Mouse (Mus musculus) hindbrain, embryonic 15.5 days (tissue): ENCODE results near the gene Hddc3. TPM values are rescaled to one million over a fixed set of nuclear protein-coding genes. Genes with fewer than 3 reads are reported as not detected.
"Not testable (repeated sequence)": the region's sequence is repeated elsewhere in the genome, so short reads cannot be mapped to it uniquely, and the experiment has no call there.

Experiments used
- ATAC-seq: fragments of 200-750 bp; cut with Nextera tagmentation; 2 replicates; pipeline ENCODE4 v1.8.0; 2017; ENCODE audit warnings: low read depth, moderate number of reproducible peaks, moderate TSS enrichment; ENCODE audit not compliant: low FRiP score
- H3K27ac ChIP-seq: fragments of 300-500 bp; sonication (generic); replicated peaks from 2 replicates; pipeline ENCODE4 v1.5.1; 2015; ENCODE audit warnings: mild to moderate bottlenecking, inconsistent platforms
- H3K27me3 ChIP-seq: fragments of 300-500 bp; sonication (generic); 2 replicates; pipeline ENCODE4 v1.6.1; 2015; ENCODE audit warnings: control low read depth, inconsistent platforms
- H3K36me3 ChIP-seq: fragments of 300-500 bp; sonication (generic); 2 replicates; pipeline ENCODE4 v1.6.1; 2015; ENCODE audit warnings: control low read depth, inconsistent platforms
- H3K4me1 ChIP-seq: fragments of 300-500 bp; sonication (generic); replicated peaks from 2 replicates; pipeline ENCODE4 v1.6.1; 2015; ENCODE audit warnings: control low read depth, inconsistent platforms
- H3K4me2 ChIP-seq: fragments of 300-500 bp; sonication (generic); 2 replicates; pipeline ENCODE4 v1.6.1; 2015; ENCODE audit warnings: moderate library complexity, mild to moderate bottlenecking, inconsistent platforms
- H3K4me3 ChIP-seq: fragments of 300-500 bp; sonication (generic); 2 replicates; pipeline ENCODE4 v1.5.1; 2015; ENCODE audit warnings: mild to moderate bottlenecking, inconsistent platforms
- H3K9ac ChIP-seq: fragments of 300-500 bp; sonication (generic); 2 replicates; pipeline ENCODE4 v1.6.1; 2015; ENCODE audit warnings: inconsistent platforms
- H3K9me3 ChIP-seq: fragments of 300-500 bp; sonication (generic); 2 replicates; pipeline ENCODE4 v1.6.1; 2016; ENCODE audit warnings: control low read depth, inconsistent platforms
- WGBS: fragments of 180-500 bp; shearing (Covaris S2); methylation state at CpG from one replicate; pipeline ENCODE4 v1.1.7; 2015; 5-methylcytosine and 5-hydroxymethylcytosine counted together
- polyA plus RNA-seq: library from polyadenylated mRNA; unstranded; fragments of >200 nt; fragmentation: Nextera tagmentation; extraction: Ambion mirVana; gene quantifications from 2 replicates; pipeline ENCODE4 v1.2.1, GENCODE M21; 2015

Gene Hddc3
- polyA plus RNA-seq, 1 experiment from 2014 or later, result 21.9 TPM

GRCm38 (mm10) chr7:80387633-80388543, 45.0 kb downstream of the Hddc3 start, which contains the start of gene Fes:
Gene Fes (minus strand): TSS chr7:80387946.
- peak within 1 kb of the TSS; percentile 33 for H3K4me2 ChIP-seq
- no peaks in the 10 kb centered on the region for H3K9me3 ChIP-seq
- WGBS, result 13% methylated on average over 33 of the region's 33 CpGs
- H3K9ac ChIP-seq, result peak within 1 kb of the TSS; percentile 17; the same call in 1 of the 2 replicates
- H3K36me3 ChIP-seq, result peaks cover 14% of the 10 kb centered on the region
- H3K4me3 ChIP-seq, result 0 out of 2 replicates have a peak within 1 kb of the TSS, but pooled peaks have one; percentile 2
- peak within 1 kb of the TSS; percentile 21; the same call in 1 of the 2 replicates for H3K27ac ChIP-seq
- no peak for ATAC-seq
- H3K27me3 ChIP-seq, result peaks cover 6% of the 10 kb centered on the region; the same call in 1 of the 2 replicates
- H3K4me1 ChIP-seq, result peaks cover 16% of the 10 kb centered on the region

GRCm38 (mm10) chr7:80392119-80392518, 49.2 kb downstream of the Hddc3 start:
- Histone ChIP-seq H3K4me3 (no peak overlapping the region), H3K9ac (no peak overlapping the region), H3K4me1 (peaks cover 8% of the 10 kb centered on the region), H3K9me3 (no peaks in the 10 kb centered on the region), H3K27ac (no peak overlapping the region), H3K4me2 (no peak overlapping the region), H3K27me3 (no peaks in the 10 kb centered on the region), H3K36me3 (peaks cover 50% of the 10 kb centered on the region)
- no peak for ATAC-seq
- 94% methylated on average over 15 of the region's 15 CpGs for WGBS

GRCm38 (mm10) chr7:80394600-80394999, 51.7 kb downstream of the Hddc3 start:
- no peak overlapping the region for H3K4me2 ChIP-seq
- peaks cover 60% of the 10 kb centered on the region for H3K36me3 ChIP-seq
- no peaks in the 10 kb centered on the region for H3K9me3 ChIP-seq
- WGBS, result 96% methylated on average over 4 of the region's 4 CpGs
- H3K27me3 ChIP-seq, result no peaks in the 10 kb centered on the region
- ATAC-seq, result no peak
- no peak overlapping the region for H3K9ac ChIP-seq
- H3K4me3 ChIP-seq, result no peak overlapping the region
- peaks cover 11% of the 10 kb centered on the region; the same call in 1 of the 2 replicates for H3K4me1 ChIP-seq
- H3K27ac ChIP-seq, result no peak overlapping the region

GRCm38 (mm10) chr7:80396427-80396826, 53.5 kb downstream of the Hddc3 start:
- H3K4me2 ChIP-seq, H3K9me3 ChIP-seq, H3K9ac ChIP-seq, H3K27ac ChIP-seq, H3K4me3 ChIP-seq, H3K27me3 ChIP-seq, ATAC-seq: not testable (repeated sequence)
- 87% methylated on average over 4 of the region's 4 CpGs for WGBS
- peaks cover 59% of the 10 kb centered on the region for H3K36me3 ChIP-seq
- peaks cover 29% of the 10 kb centered on the region for H3K4me1 ChIP-seq

- ATAC-seq, result no peak
- peaks cover 45% of the 10 kb centered on the region for H3K36me3 ChIP-seq
- peaks cover 35% of the 10 kb centered on the region for H3K4me1 ChIP-seq
- 83% methylated on average over 9 of the region's 9 CpGs for WGBS
- no peaks in the 10 kb centered on the region for H3K27me3 ChIP-seq
- no peaks in the 10 kb centered on the region for H3K9me3 ChIP-seq
- H3K27ac ChIP-seq, result no peak overlapping the region
- H3K4me2 ChIP-seq, result no peak overlapping the region
- no peak overlapping the region for H3K9ac ChIP-seq
- no peak overlapping the region for H3K4me3 ChIP-seq
These were observed 55.1 kb downstream of the Hddc3 start for GRCm38 (mm10) chr7:80397986-80398385.

- H3K36me3 ChIP-seq, result peaks cover 36% of the 10 kb centered on the region
- H3K9ac ChIP-seq, result no peak overlapping the region
- H3K27me3 ChIP-seq, result no peaks in the 10 kb centered on the region
- H3K27ac ChIP-seq, result no peak overlapping the region
- 72% methylated on average over 9 of the region's 9 CpGs for WGBS
- H3K9me3 ChIP-seq, result no peaks in the 10 kb centered on the region
- H3K4me1 ChIP-seq, result peaks cover 42% of the 10 kb centered on the region
- ATAC-seq, result no peak
- H3K4me3 ChIP-seq, result no peak overlapping the region
- H3K4me2 ChIP-seq, result no peak overlapping the region
These were observed 55.9 kb downstream of the Hddc3 start for GRCm38 (mm10) chr7:80398654-80399444.

- no peak overlapping the region for H3K4me3 ChIP-seq
- no peak overlapping the region; the same call in 1 of the 2 replicates for H3K9ac ChIP-seq
- ATAC-seq, result no peak
- H3K4me2 ChIP-seq, result no peak overlapping the region
- peaks cover 42% of the 10 kb centered on the region for H3K4me1 ChIP-seq
- no peak overlapping the region for H3K27ac ChIP-seq
- no peaks in the 10 kb centered on the region for H3K27me3 ChIP-seq
- peaks cover 28% of the 10 kb centered on the region for H3K36me3 ChIP-seq
- no peaks in the 10 kb centered on the region for H3K9me3 ChIP-seq
- 49% methylated on average over 5 of the region's 5 CpGs for WGBS
These were observed 57.2 kb downstream of the Hddc3 start for GRCm38 (mm10) chr7:80400099-80400498.

Other genes with a start within 250 kb of the Hddc3 start
- 215 and 225 TPM in 2 replicates for gene Idh2, start 227.7 kb upstream of the Hddc3 start, polyA plus RNA-seq
- 22.7 and 25.7 TPM in 2 replicates for gene Sema4b, start 156.3 kb upstream of the Hddc3 start, polyA plus RNA-seq
- gene Cib1, start 110.3 kb upstream of the Hddc3 start, polyA plus RNA-seq, result 36.4 and 38.3 TPM in 2 replicates
- gene Gdpgp1, start 110.2 kb upstream of the Hddc3 start, polyA plus RNA-seq, result 4.5 and 4.6 TPM in 2 replicates
- 1.9 and 2.5 TPM in 2 replicates for gene Ttll13, start 96.7 kb upstream of the Hddc3 start, polyA plus RNA-seq
- gene Ngrn, start 81.9 kb upstream of the Hddc3 start, polyA plus RNA-seq, result 65.2 and 73.8 TPM in 2 replicates
- 23.9 and 32.1 TPM in 2 replicates for gene Vps33b, start 73.5 kb upstream of the Hddc3 start, polyA plus RNA-seq
- 42.0 and 51.8 TPM in 2 replicates for gene Prc1, start 48.7 kb upstream of the Hddc3 start, polyA plus RNA-seq
- 13.8 and 14.4 TPM in 2 replicates for gene Rccd1, start 18.6 kb upstream of the Hddc3 start, polyA plus RNA-seq
- 56.1 and 61.2 TPM in 2 replicates for gene Unc45a, start 2.1 kb upstream of the Hddc3 start, polyA plus RNA-seq
- 26.5 and 27.2 TPM in 2 replicates for gene Man2a2, start 28.3 kb downstream of the Hddc3 start, polyA plus RNA-seq
- gene Fes, start 44.8 kb downstream of the Hddc3 start, polyA plus RNA-seq, result 3.7 and 5.0 TPM in 2 replicates
- 5.9 and 6.4 TPM in 2 replicates for gene Furin, start 62.3 kb downstream of the Hddc3 start, polyA plus RNA-seq
- 8.9 and 9.0 TPM in 2 replicates for gene Blm, start 192.0 kb downstream of the Hddc3 start, polyA plus RNA-seq